Mouse (Mus musculus) liver, postnatal 0 days (tissue): ENCODE results near the gene Brwd1.

Experiments
- CTCF ChIP-seq: sonication (generic); IDR thresholded peaks from 2 replicates; pipeline ENCODE4 v1.5.1; 2016; ENCODE audit warnings: antibody characterized with exemption, low read depth
- EP300 ChIP-seq: IDR thresholded peaks from 2 replicates; pipeline ENCODE4 v1.6.1; 2016; ENCODE audit warnings: antibody characterized with exemption, low read depth, mild to moderate bottlenecking

GRCm38 (mm10) chr16:95967455-95967854, 114.9 kb downstream of the Brwd1 start:
- TF ChIP-seq CTCF (no peak), EP300 (no peak)
